Mouse (Mus musculus) cerebellum, adult 2 months (tissue): ENCODE data around the gene Bloc1s2.

Experiments used
- CTCF ChIP-seq: fragments of 200-500 bp; IDR thresholded peaks from 2 replicates; pipeline ENCODE4 v1.5.1; 2011; ENCODE audit warnings: low read depth, mild to moderate bottlenecking, control low read depth, low read length, moderate library complexity, borderline replicate concordance; ENCODE audit not compliant: insufficient read depth
- POLR2A ChIP-seq: fragments of 200-500 bp; IDR thresholded peaks from 2 replicates; pipeline ENCODE4 v1.6.1; 2011; ENCODE audit warnings: low read length, control low read depth, borderline replicate concordance; ENCODE audit not compliant: insufficient read depth

- no peak for TF ChIP-seq POLR2A
- TF ChIP-seq CTCF: no peak
These were observed 7.5 kb upstream of the Bloc1s2 start for GRCm38 (mm10) chr19:44153781-44154180.
